Mouse (Mus musculus): Measurements from ENCODE around the gene Wwp2. TPM values are rescaled to one million over a fixed set of nuclear protein-coding genes. Genes with fewer than 3 reads are reported as not detected.

Wwp2 gene
- total RNA-seq, 4 experiments from 2014 or later = 43.6 to 51.3 (median 44.5) TPM

DNA sequence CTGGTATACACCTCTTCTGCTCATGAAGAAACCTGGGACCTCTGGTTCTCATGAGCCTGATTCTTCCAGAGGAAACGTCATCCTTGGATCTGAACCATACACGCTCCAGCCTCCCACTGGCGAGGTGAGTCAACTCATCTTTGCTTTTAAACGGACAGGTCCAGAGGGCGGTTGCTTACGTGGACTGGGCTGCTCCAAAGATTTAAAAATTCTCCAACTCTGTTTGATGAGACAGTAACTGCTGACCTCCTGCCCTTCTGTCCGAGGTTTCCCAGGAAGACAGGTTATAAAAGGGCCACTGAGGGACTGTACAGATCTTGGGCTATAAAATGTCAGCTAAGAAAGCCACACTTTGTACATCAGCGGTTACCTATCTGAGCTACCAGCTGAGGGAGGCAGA is 5.3 kb upstream of the Wwp2 start:
- no peak for DNase-seq (ENCODE audit: low spot score in 2 of 2)

DNA sequence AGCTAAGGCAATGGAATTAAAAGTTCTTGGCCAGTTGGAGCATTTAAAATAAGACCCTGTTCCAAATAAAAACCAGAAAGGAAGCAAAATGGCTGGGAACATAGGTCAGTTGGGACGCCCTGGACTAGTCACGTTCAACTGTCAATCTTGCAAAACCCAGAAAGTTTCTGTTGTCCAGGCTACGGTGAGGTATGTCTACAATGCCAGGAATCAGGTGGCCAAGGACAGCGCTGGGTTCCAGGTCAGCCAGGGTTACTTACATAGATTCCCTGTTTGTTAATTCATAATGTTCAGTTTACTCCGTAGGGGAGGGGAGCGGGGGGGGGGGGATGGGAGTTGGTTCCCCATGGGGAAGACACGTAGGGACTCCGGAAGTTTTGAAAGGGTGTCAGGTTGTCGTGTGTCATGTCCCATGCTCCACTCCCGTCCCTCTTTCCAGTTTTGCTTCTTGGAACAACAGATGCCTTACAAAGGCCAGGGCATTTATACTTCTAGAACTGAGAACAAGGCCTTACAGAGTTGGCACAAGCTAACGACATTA is 674 bp upstream of the Wwp2 start:
- no peak for DNase-seq (ENCODE audit: low spot score in 2 of 2)

DNA sequence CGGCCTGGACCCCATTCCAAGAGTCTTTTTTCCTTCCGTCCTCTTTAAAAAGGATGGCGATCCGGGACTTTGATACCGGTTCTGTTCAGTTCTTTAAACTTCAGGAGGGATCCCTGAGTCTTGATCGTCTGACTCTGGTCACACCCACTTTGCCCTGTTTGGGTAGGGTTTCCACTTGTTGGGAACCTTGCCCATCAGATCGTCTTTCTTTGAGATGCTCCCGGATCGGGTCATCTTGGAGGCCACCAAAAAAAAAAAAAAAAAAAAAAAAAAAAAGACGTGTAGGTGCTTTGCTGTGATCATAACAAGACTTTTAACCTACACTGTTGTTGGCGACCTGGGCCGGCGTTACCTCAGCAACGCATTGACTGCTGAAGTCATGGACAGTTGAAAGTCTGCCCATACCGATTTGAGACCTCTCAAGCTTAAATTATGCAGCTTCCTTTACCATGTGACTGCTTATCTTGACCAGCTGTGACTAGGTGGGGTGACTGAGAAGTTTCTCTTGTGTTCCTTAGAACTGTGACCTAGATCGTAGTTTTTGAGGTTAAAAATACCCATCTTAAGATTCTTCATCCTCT is 766 bp downstream of the Wwp2 start:
- DNase-seq (ENCODE audit: low spot score in 2 of 2) = no peak

DNA sequence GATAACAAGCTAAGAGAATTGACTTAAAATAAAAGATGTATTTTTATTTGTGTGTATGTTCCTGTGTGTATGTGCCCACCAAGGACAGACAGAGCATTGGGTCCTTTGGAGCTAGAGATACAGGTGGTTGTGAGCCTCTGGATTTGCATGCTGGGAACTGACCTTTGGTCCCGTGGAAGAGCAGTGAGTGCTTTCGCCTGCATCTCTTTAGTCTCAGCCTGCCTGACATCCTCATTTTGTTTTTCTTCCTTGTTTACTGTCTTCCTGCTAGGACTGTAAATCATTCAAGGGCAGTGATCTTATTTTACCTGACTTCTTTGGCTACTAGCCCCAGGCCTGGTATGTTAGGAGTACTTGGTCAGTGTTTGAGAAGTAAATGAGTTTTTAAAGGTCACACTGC is 1.5 kb downstream of the Wwp2 start:
- no peak for DNase-seq (ENCODE audit: low spot score in 2 of 2)

DNA sequence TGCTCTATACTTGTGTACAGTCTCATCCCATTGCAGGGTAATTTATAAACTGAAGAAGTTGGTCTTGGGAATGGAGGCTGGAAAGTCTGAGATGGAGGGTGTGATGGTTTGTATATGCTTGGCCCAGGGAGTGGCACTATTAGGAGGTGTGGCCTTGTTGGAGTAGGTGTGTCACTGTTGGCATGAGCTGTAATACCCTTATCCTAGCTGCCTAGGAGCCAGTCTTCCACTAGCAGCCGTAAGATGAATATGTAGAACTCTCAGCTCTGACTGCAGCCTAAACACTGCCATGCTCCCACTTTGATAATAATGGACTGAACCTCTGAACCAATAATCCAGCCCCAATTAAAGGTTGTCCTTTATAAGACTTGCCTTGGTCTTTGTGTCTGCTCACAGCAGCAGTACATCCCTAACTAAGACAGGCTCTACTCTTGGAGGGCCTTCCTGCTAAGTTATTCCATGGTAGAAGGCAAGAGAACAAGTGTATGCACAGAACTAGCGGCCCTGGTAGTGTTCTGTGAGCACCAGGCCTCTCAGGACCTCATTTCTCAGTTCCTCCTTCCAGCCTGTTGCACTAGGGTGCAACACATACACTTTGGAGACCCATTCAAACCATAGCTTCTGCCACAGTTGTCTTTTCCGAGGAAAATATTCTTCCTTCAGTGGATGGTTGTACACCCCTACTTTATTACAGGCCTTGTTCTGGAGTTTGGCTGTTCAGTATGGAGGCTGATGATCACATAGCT is 3.9 kb downstream of the Wwp2 start:
- DNase-seq (ENCODE audit: low spot score in 2 of 2) = no peak

DNA sequence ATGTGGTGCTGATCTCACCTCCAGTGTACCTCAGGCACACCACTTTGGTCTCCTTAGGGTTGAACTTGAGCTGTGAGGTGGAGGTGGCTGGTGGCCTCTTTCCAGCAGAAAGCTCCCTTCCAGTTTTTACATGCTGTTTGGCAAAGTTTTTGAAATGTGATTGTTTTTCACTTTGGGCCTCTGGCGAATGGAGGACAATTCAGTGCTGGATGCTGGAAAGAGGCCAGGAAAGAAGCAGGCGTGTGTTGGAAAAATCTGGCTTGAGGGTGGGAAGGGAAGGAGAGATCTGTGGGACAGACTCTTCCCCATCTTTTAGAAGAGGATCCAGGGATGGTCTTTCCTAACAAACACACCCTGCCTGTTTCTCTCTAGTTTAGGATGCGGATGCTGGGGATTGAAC is 8.5 kb downstream of the Wwp2 start:
- no peak for DNase-seq (ENCODE audit: low spot score in 2 of 2)

DNA sequence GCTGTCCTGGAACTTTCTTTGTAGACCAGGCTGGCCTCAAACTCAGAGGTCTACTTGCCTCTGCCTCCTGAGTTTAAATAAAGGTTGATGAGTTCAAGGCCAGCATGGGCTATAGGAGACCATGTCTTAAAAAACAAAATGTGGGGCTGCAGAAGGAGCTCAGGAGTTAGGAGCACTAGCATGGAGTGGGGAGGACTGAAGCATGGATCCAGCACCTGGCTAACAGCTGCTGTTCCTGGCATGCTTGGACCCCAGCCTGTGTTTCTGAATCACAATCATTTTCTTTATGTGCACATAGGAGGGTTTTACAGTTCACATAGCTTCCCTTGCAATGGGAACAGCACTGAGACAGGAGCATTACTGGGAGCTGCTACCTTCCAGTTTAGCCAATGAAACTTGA is 11.5 kb downstream of the Wwp2 start:
- DNase-seq (ENCODE audit: low spot score in 2 of 2) = no peak

DNA sequence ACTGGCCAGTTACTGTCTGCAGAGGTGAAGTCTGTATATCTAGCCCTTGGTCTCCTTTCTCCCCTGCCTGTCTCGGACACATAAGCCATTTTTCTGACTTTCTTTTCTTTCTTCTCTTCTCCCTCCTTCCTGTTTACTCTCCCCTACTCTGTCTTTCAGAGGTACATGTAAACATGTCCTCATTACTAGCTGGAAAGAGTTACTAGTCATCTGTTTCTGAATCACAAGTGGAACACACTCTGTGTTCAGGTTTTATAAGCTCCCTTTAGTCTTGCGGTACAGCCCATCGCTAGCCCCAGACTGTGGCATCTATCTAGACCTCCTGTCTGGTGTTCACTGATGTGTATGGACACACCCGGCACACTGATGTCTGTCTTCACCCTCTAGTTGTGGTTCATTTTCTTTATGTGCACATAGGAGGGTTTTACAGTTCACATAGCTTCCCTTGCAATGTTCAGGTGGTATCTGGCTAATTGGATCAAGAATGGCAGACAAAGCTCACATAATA is 12.3 kb downstream of the Wwp2 start:
- no peak for DNase-seq (ENCODE audit: low spot score in 2 of 2)

DNA sequence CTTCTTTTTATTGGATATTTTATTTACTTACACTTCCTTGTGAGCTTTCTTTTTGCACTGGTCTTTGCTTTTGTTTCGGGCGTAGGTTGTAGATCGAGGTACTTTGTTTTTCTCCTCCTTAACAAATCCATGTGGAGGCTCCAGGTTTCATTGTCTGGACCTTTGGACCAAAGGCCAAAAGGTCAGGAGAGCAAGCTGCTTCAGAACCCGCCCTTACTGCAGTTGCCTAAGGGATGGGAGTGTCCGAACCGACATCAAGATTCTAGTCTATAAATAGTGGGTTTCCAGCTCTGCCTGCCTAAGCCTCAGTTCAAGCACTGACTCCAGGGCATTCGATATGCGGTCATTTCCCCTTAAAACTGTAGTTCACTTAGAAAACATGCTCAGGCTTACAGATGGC is 13.0 kb downstream of the Wwp2 start:
- DNase-seq (ENCODE audit: low spot score in 2 of 2) = no peak

DNA sequence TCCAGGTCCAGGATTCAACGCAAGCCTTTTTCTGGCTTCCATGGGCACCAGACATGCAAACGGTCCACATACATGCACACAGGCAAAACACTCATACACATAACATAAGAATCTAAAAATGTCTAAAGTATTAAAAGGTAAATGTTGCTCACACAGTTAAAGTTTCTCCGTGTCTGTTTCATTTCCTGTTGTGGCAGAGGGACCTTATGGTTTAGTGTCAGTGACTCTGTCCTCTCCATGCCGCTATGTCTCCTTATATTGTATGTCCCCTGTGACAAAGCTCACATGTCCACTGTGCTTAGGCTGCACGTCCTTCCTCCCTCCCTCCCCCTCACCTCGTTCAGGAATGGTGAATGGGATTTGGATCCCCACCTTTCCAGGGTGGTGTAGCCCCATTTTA is 13.5 kb downstream of the Wwp2 start:
- no peak for DNase-seq (ENCODE audit: low spot score in 2 of 2)

DNA sequence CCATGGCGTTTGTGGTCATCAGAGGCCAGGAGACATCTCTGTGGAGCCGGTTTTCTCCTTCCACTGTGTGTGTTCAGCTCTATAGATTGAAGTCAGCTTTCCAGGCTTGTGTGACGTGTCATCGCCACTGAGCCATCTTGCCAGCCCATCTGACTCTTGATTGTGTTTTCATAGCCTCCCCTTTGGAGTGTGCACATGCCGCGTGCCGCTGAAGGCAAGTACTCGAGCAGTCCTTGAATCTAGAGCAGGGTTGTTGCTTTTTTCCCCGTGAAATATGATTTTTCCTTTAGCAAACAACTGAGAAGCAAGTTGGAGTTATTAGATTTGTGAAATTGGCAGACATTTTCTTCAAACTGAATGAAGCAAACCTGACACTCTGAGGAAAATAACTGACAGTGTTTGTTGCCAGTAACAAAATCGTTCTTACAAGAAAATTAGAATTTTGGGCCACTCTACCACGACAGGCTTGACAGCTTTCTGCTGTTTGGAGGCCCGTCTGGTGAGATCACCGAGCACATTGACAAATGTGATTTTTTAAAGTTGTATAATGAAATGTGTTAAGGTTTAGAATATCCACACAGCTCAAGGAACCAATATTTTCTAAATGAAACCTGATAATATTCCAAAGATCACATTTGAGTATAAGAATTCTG is 15.4 kb downstream of the Wwp2 start:
- DNase-seq (ENCODE audit: low spot score in 2 of 2) = no peak

DNA sequence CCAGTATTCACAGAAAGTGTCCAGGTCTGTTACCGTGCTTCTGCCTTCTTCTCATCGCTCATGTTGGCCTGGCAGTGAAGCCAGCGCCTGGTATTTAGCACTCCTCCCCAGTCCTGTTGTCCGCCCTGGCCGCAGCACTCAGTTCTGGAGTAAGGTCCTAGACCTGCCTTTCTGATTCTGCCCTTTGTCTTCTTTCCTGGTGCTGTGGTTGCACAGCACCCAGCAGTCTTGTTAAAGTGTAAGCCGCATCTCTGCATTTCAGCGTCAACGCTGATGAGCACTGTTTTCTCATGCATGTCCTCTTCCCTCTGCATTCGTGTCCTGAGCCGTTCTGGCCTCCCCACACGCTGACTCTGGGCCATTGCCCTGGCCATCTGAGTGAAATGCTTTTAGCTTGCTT is 17.2 kb downstream of the Wwp2 start:
- DNase-seq (ENCODE audit: low spot score in 2 of 2) = no peak

DNA sequence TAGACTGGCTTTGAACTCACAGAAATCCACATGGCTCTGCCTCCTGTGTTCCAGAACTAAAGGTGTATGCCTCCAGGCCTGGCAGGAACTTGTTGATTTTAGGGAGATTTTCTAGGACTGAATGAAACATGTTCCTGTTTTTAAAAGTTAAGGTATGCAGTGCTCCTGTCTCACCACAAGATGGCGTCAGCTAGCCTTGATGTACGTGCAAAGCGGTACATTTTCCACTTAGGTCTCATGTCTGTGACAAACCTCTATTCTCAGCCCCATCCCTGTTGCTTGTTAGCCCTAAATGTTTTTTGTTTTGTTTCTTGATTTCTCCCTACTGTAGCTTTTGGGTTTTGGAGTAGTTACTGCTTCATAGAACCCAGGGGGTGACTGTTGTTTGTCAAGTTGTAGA is 19.1 kb downstream of the Wwp2 start:
- DNase-seq (ENCODE audit: low spot score in 2 of 2) = no peak

DNA sequence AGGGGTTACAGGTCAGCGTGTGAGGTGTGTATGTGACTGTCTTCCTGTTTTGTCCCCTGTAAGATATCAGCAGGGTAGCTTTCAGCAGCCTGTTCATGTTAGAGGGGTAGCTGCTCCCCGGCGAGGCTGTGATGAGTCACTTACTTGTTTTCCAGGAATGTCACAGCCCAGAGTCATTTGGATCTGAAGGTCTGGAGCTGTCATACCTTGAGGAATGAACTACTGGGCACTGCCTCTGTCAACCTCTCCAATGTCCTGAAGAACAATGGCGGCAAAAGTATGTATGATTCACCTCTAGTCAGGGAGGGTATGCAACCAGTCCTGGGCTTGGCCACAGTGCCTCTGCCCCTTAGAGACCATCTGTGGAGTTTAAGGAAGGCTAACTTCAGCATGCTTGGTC is 21.6 kb downstream of the Wwp2 start:
- DNase-seq (ENCODE audit: low spot score in 2 of 2) = no peak

DNA sequence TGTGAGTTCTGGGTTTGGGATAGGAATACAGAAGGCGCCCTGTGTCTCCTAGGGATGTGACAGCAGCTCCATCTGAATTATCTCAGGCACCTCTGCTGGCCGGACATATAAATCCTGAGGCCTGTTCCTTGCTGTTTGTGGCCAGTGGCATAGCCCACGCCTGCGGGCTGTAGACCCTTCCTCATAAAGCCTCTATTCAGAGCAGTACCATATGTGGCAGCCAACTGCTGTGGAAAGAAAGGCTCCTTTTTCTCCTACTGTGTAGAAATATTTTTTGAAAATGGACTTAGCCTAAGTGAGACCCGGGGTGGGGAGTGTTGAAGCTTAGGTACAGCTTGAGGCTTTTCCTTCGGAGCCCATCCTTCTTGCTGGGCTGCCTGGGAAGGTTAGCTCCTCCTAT is 22.1 kb downstream of the Wwp2 start:
- no peak for DNase-seq (ENCODE audit: low spot score in 2 of 2)

DNA sequence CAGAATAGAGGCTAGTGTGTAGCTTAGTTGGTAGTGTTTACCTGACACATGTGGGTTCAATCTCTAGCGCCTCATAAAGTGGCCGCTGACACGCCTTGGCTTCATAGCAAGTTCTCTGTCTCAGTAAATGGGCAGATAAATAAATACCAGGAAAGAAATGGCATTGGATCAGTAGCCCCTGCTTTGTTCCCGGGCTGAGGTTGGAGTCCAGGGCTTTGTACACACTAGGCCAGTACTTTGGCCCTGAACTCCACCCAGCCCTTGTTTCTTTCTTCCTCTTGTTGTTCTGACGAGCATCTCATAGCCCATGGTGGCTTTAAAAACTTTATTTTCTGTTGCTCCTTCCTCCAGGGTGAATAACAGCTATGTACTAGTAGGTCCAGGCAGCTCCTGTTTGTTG is 26.3 kb downstream of the Wwp2 start:
- DNase-seq (ENCODE audit: low spot score in 2 of 2) = no peak

DNA sequence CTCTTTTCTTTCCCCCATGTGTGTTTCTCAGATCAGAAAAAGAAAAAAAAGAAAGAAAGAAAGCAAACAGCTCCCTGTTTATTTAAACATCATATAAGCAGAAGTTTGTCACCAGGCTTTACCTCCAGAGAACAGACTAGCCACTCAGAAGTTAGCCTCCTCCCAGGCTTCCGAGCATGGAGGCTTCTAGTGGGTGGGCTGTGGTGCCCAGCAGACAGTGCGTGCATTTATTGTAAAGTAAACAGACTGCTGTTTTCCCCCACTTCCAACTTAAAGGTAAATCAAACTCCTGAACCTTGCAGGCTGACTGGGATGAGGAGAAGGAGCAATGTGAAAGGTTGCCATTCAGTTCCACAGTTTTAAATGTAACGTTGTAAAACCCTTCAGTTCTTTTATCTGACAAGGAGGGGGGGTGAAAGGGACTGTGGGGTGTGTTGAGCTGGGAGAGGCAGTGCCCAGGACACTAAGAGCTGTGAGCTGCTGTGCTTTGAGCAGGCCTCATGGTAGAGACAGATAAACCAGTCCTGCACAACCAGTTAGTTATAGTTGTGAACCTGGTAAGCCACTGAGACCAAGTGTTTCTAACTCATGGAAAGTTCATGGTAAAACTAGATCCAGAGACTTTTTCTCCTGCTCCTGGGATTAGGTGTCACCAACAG is 29.3 kb downstream of the Wwp2 start:
- DNase-seq (ENCODE audit: low spot score in 2 of 2) = no peak

DNA sequence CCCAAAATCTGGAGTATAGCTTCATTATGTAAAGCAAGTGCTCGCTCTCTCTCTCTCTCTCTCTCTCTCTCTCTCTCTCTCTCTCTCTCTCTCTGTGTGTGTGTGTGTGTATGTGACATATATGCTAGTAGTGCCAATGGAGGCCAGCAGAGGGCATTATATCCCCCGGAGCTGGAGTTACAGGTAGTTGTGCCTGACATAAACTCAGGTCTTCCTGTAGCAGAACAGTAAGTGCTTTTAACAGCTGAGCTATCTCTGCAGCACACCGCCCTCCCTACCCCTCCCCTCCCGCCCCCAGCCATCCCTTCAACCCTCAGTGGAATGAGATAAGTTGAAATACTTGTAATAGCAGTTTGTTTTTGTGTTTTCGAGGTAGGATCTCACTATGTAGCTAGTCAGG is 30.5 kb downstream of the Wwp2 start:
- no peak for DNase-seq (ENCODE audit: low spot score in 2 of 2)

DNA sequence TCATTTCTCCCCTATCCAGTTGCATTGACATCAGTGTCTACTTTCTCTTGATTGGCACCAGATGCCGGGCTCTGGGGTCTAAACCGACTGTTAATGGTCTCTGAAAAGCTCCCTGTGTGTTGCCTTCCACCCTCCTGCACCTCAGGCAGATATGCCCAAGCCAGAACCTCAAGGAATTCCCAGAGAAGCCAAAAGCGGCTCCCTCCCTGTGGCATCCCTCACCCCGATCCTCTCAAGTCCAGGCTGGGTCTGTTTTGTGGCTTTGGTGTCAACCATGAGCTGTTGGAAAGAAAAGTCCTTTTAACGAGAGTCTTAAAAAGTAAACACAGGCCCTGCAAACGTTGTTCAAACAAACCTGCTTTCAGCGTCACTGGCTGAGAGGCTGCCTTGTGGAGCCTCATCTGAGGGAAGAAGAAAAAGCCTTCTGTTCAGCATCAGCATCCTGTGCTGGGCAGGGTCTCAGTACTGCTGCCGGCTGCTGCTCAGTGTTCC is 32.7 kb downstream of the Wwp2 start:
- DNase-seq (ENCODE audit: low spot score in 2 of 2) = no peak

DNA sequence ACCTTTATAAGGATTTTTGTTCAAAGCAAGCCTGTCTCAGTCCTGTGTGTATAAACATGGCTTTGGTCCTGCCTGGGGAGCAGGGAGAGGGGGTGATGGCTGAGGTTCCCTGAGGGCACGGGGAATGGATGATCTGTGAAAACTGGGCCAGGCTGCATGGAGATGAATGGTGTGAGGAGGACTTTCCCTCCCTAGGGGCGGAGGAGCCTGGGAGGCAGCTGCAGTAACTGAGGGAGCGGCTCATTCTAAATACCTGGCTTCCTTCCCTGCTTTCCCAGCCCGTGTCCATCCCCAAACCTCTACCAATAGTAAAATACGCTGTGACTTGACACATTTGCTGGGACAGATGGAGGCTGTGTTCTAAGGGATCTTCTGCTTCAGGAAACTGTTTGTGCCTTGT is 34.1 kb downstream of the Wwp2 start:
- DNase-seq (ENCODE audit: low spot score in 2 of 2) = no peak

DNA sequence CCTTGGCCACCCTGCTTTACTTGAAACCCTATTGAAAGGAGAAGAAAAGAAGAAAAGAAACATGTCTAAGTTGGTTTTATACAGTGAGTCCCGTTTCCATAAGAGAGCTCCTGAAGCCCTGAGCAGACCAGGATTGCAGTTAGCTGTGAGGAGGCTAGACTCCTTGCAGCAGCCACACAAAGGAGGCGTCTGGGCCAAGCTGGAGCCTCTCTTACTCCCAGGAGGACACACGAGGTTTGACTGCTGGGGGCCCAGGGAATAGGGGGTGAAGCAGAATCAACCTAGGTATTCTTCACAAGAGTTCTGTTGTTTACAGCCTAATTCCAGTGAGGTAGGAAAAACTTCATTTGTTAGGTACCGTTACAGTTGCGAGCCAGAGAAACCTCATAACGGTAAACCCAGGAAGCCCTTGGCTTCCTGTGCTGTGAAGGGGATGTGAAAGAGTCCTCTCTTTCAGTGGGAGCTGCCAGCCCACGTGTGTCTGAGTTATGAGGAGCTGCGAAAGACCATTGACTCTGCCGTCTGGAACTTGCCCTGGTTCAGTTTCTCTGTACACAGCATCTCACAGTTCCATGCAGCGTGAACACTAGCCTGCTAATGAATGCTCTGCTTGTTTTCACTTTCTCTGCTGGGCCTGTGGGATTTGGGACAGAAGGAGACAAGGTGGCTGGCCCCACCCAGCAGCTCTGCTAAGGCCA is 36.4 kb downstream of the Wwp2 start:
- DNase-seq (ENCODE audit: low spot score in 2 of 2) = no peak

All from left cerebral cortex, adult 8-10 months (tissue).